Mouse (Mus musculus) lung, embryonic 14.5 days (tissue): ENCODE measurements around the gene Smn1. TPM values are rescaled to one million over a fixed set of nuclear protein-coding genes. Genes with fewer than 3 reads are reported as not detected.
"Not testable (repeated sequence)": the region's sequence is repeated elsewhere in the genome, so short reads cannot be mapped to it uniquely, and the experiment has no call there.

ENCODE experiments used
- ATAC-seq: fragments of 200-750 bp; cut with Nextera tagmentation; 2 replicates; pipeline ENCODE4 v1.8.0; 2017; ENCODE audit warnings: mild to moderate bottlenecking, moderate TSS enrichment, moderate library complexity; ENCODE audit not compliant: insufficient read depth
- DNase-seq: peaks from one replicate; pipeline ENCODE4 v3.0.0-alpha.2; 2015
- H3K27ac ChIP-seq: fragments of 300-500 bp; sonication (generic); 2 replicates; pipeline ENCODE4 v1.5.1; 2014; ENCODE audit warnings: low read depth, mild to moderate bottlenecking, moderate library complexity
- H3K27me3 ChIP-seq: fragments of 300-500 bp; sonication (generic); 2 replicates; pipeline ENCODE4 v1.6.1; 2014; ENCODE audit warnings: low read length, control low read depth; ENCODE audit not compliant: insufficient read depth
- H3K36me3 ChIP-seq: fragments of 300-500 bp; sonication (generic); 2 replicates; pipeline ENCODE4 v1.6.1; 2014; ENCODE audit warnings: control low read depth; ENCODE audit not compliant: insufficient read depth
- H3K4me1 ChIP-seq: fragments of 300-500 bp; sonication (generic); 2 replicates; pipeline ENCODE4 v1.6.1; 2014; ENCODE audit warnings: antibody characterized with exemption, control low read depth; ENCODE audit not compliant: insufficient read depth
- H3K4me2 ChIP-seq: fragments of 300-500 bp; sonication (generic); 2 replicates; pipeline ENCODE4 v1.6.1; 2014; ENCODE audit warnings: mild to moderate bottlenecking
- H3K4me3 ChIP-seq: fragments of 300-500 bp; sonication (generic); 2 replicates; pipeline ENCODE4 v1.5.1; 2014; ENCODE audit warnings: low read depth, low read length
- H3K9ac ChIP-seq: fragments of 300-500 bp; sonication (generic); 2 replicates; pipeline ENCODE4 v1.6.1; 2014
- H3K9me3 ChIP-seq: fragments of 300-500 bp; sonication (generic); 2 replicates; pipeline ENCODE4 v1.6.1; 2016; ENCODE audit warnings: low read depth, low read length, control low read depth
- CTCF ChIP-seq: IDR thresholded peaks from 2 replicates; pipeline ENCODE4 v1.5.1; 2016; ENCODE audit warnings: antibody characterized with exemption, low read depth
- WGBS: fragments of 180-500 bp; shearing (Covaris S2); extraction: QIAGEN DNeasy Blood & Tissue Kit; methylation state at CpG from one replicate; pipeline ENCODE4 v1.1.7; 2014; 5-methylcytosine and 5-hydroxymethylcytosine counted together
- polyA plus RNA-seq: library from polyadenylated mRNA; unstranded; fragments of >200 nt; fragmentation: Nextera tagmentation; extraction: Ambion mirVana; gene quantifications from 2 replicates; pipeline ENCODE4 v1.2.1, GENCODE M21; 2014

Gene Smn1
- polyA plus RNA-seq, 1 experiment from 2014 or later = 63.6 TPM

DNA sequence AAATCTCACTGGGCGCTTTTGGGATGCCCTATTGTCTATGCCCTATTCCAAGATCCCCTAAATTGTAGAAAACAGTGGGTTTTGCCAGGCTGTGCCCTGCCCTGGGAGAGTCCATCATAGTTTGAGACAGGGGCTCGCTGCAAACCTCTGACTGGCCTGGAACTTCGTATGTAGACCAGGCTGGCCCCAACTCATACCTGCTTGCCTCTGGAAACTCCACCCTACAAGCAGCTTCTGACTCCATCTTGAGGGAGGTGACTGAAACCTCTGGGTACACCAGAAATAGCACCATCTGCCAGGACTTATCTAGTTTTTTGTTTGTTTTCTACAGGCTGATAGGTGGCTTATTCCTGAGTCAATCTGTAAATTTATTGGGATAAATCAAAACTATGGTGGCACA, 682 bp upstream of the Smn1 start:
- TF ChIP-seq CTCF = no peak
- WGBS = 80% methylated on average over 3 of the region's 3 CpGs
- peak; percentile 9; the same call in 1 of the 2 replicates for ATAC-seq

DNA sequence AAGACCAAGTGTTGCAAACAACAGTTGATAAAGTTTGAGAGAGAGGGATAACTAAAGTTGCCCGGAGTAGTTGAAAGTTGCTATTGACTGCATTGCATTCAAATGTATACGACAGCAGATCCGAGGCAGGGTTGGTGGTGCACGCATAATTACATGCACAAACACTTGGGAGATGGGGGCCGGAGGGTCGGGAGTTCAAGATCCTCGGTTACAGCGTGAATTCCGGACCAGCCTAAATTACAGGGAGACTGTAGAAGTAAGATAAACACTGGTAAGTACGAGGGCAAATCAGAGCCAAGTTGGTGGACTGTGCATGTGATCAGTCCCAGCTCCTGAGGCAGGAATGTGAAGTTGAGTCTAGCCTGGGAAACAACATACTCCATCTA, 599 bp downstream of the Smn1 start:
- peak; percentile 32; the same call in 1 of the 2 replicates for ATAC-seq
- no peak for TF ChIP-seq CTCF
- H3K27ac ChIP-seq = no peak overlapping the region

More for the DNA sequence above, 682 bp upstream of the Smn1 start:
- Histone ChIP-seq H3K4me3 (peak overlapping the region; percentile 77), H3K4me1 (peaks cover 5% of the 10 kb centered on the region; the same call in 1 of the 2 replicates), H3K27me3 (no peaks in the 10 kb centered on the region), H3K9ac (peak overlapping the region; percentile 80; the same call in 1 of the 2 replicates), H3K4me2 (peak overlapping the region; percentile 84), H3K36me3 (peaks cover 23% of the 10 kb centered on the region), H3K27ac (no peak overlapping the region), H3K9me3 (no peaks in the 10 kb centered on the region)
- DNase-seq = no peak

DNA sequence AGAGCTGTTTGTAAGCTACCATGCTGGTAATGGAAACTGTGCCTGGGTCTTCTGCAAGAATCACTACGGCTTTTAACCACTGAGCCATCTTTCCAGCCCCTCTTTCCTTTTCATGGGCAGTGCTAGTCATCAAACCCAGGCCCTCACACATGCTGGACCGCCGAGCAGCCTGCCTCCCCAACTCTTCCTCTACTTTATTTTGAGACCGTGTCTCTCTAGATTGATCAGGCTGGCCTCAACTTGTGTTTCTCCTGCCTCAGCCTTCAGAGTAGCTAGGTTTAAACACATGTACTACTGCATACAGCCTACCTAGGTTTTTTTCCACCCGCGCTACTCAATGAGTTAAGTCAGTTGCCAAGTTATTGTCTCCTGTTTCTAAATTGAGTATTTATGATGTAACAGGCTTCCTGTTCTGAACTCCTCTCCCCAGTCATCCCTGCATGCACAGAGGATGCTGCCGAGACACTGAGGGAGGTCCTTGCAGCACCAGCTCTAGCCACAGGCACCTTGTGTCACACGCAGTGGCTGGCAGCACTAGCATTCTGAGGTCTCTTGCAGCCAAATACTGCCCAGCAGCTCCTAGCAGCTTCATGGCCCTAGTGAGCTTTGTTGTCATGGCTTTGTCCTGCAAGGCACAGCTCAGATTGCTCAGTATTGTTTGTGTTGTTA, 17.1 kb downstream of the Smn1 start:
- H3K4me2 ChIP-seq = no peak overlapping the region
- 77% methylated on average over 8 of the region's 8 CpGs for WGBS
- ATAC-seq (no peak), DNase-seq (no peak)
- H3K27ac ChIP-seq = no peak overlapping the region
- no peak for TF ChIP-seq CTCF
- no peak overlapping the region for H3K4me3 ChIP-seq
- H3K4me1 ChIP-seq = no peaks in the 10 kb centered on the region
- H3K27me3 ChIP-seq = no peaks in the 10 kb centered on the region
- peaks cover 22% of the 10 kb centered on the region for H3K36me3 ChIP-seq
- H3K9me3 ChIP-seq = no peaks in the 10 kb centered on the region
- H3K9ac ChIP-seq = no peak overlapping the region

More for the DNA sequence above, 599 bp downstream of the Smn1 start:
- Histone ChIP-seq H3K4me3 (peak overlapping the region; percentile 77), H3K36me3 (peaks cover 28% of the 10 kb centered on the region), H3K27me3 (no peaks in the 10 kb centered on the region), H3K4me1 (peaks cover 5% of the 10 kb centered on the region; the same call in 1 of the 2 replicates), H3K4me2 (peak overlapping the region; percentile 84), H3K9ac (peak overlapping the region; percentile 80), H3K9me3 (no peaks in the 10 kb centered on the region)
- 2% methylated on average over 10 of the region's 10 CpGs for WGBS
- no peak for DNase-seq

DNA sequence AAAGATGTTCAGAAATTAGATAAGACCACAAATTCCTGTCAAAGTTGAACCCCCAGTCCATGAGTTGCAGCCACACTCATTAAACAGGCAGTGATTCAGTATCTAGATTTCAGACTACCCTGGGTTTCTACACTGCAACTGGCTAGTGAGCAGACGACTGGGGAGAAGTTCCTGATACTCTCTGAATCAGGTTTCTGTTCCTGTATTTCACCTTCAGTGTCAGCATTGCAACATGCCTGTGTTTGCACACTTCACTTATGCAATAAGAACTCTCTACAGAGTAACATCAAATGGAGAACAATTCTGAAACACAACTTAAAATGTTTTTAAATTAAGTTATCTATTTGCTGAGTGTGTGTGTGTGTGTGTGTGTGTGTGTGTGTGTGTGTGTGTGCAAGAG, 28.0 kb downstream of the Smn1 start:
- Histone ChIP-seq H3K27me3 (no peaks in the 10 kb centered on the region), H3K27ac (no peak overlapping the region), H3K4me3 (no peak overlapping the region), H3K4me1 (no peaks in the 10 kb centered on the region), H3K4me2 (no peak overlapping the region), H3K9ac (no peak overlapping the region), H3K36me3 (no peaks in the 10 kb centered on the region), H3K9me3 (no peaks in the 10 kb centered on the region)
- WGBS = 42% methylated on average over 1 of the region's 1 CpGs
- no peak for ATAC-seq
- no peak for DNase-seq
- no peak for TF ChIP-seq CTCF

DNA sequence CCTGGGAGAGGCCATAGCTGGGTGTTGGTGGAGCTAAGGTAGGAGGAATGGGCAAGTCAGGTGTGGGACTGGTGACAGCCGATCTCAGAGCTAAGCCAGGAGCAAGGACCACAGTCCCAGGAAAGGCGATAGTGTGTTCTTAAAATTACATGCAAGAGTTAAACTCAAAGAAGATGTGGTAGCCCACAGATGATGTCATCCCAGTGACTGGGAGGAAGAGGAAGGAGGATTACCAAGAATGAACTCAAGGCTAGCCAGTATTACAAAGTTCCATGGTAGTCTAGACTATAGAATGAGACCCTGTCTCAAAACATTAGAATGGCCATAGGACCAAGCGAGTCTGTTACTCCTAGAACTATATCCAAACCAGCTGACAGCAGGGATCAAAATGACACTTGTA, 32.0 kb downstream of the Smn1 start:
- Histone ChIP-seq H3K4me1 (no peaks in the 10 kb centered on the region), H3K9me3 (no peaks in the 10 kb centered on the region), H3K9ac (no peak overlapping the region), H3K27ac (no peak overlapping the region), H3K4me3 (no peak overlapping the region), H3K36me3 (no peaks in the 10 kb centered on the region), H3K27me3 (no peaks in the 10 kb centered on the region), H3K4me2 (no peak overlapping the region)
- ATAC-seq (no peak), DNase-seq (no peak)
- 87% methylated on average over 3 of the region's 3 CpGs for WGBS
- TF ChIP-seq CTCF = no peak

DNA sequence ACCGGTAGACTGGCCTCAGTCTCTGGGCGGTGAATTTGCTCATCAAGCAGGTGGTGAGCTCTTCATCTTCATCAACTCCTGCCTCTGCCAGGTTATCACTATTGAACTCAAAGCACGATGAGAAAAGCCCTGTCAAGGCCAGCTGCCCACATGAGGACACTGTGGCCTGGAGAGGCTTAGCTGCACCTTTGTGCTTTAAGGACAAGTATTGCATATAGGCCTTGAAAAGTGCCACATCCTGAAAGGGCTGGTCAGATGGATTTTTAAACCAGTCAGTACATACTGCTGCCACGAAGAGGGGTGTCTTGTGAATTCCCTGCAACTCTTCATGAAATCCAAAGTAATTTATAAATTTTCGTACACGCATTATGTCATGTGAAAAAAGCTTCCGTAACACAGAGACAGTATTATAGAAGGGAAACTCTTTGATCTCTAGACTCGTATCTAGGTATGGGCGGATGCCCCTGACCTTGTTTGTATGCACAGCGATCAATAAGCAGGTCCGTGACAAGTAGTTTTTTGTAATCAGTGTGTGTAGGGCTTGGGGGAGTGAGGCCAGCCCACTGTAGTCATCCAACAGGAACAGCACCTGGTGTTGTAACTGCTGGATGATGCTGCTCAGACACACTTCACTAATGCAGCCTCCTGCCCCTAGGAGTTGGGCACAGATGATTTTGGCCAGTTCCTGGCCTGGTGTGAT, 36.7 kb downstream of the Smn1 start:
- H3K36me3 ChIP-seq, ATAC-seq, H3K27me3 ChIP-seq, H3K4me3 ChIP-seq, H3K4me2 ChIP-seq, H3K9ac ChIP-seq, H3K9me3 ChIP-seq, H3K27ac ChIP-seq, H3K4me1 ChIP-seq, DNase-seq: not testable (repeated sequence)
- 77% methylated on average over 11 of the region's 11 CpGs for WGBS

DNA sequence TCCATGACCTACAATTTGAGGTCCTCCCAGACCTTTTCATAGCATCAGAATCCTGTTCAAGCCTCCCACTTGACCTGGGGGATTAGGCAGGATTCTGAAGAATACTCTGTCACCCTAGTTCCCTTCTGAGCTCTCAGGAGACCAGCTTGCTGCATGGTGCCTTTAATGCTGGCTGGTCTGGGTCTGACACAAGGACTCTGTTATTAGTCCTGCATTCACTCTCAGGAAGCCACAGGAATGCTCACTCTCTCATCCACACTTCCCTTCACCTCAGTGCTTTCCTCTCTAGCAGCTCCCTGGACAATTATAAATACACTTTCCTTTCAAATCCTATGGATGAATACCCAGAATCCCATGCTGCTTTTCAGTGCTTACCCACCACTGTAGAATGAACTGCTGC, 37.8 kb downstream of the Smn1 start:
- H3K4me2 ChIP-seq, ATAC-seq, H3K4me1 ChIP-seq: not testable (repeated sequence)

DNA sequence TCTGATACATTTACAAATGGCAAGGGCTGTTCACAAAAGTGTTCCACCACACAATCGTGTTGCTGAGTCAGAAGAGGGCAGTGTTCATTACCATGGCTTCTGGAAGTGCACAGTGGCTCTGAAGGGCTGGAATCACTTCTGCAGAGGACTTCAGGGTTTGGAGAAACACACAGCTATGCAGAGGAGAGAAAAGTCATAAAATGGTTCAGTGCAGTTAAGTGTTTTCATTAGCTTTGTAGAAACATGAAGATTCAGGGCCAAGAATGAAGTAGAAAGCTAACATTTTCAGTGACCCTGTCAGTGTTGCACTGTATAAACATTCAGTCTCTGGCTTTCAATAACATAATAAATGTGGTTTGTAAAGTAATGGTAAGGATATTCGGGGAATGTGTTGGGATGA, 41.7 kb downstream of the Smn1 start:
- not testable (repeated sequence) for H3K4me2 ChIP-seq, H3K9ac ChIP-seq, H3K4me1 ChIP-seq, H3K27ac ChIP-seq, H3K4me3 ChIP-seq, H3K36me3 ChIP-seq, H3K27me3 ChIP-seq, ATAC-seq, DNase-seq, H3K9me3 ChIP-seq
- 59% methylated on average over 2 of the region's 2 CpGs for WGBS

More for the DNA sequence above, 37.8 kb downstream of the Smn1 start:
- not testable (repeated sequence) for H3K4me3 ChIP-seq, H3K9me3 ChIP-seq, H3K9ac ChIP-seq, DNase-seq, H3K27ac ChIP-seq, H3K36me3 ChIP-seq, H3K27me3 ChIP-seq

DNA sequence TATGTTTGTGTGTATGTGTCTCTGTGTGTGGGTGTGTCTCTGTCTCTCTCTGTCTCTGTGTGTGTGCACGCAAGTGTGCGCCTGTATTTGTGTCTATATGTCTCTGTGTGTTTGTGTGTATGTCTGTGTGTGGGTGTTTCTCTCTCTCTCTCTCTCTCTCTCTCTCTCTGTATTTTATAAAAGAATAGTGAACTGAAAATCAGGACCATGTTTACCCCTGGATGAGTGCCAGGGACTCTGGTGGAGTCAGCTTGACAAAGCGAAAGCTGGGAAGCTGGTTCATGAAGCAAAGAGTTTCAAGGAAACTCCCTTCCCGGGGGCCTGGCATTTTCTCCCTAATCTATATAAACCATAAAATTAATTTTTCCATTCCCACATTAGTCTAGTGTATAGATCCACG, 49.7 kb downstream of the Smn1 start:
- not testable (repeated sequence) for H3K27ac ChIP-seq, ATAC-seq, H3K36me3 ChIP-seq, H3K27me3 ChIP-seq, H3K4me2 ChIP-seq, H3K9ac ChIP-seq, H3K4me1 ChIP-seq, H3K4me3 ChIP-seq, H3K9me3 ChIP-seq
- 57% methylated on average over 3 of the region's 5 CpGs for WGBS
- DNase-seq = peak; percentile 64

DNA sequence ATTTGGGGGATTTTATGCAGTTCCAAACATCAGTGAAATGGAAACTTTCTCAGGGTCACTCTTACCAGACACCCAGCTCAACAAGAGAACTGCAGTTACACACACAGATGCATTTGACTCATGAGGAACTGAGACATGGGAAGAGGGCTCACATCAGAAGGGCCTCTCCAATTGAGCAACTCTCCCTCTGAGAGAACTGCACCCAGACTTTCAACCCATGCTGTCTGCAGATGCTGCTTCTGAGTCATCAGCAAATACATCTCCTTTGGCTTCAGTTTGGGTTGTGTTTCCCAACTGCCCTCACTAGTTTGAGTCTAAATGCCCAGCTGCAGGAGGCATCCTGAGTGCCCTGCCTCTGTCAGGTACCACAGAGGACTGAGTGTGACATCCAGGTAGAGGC, 58.5 kb downstream of the Smn1 start:
- ATAC-seq, DNase-seq, H3K36me3 ChIP-seq, H3K9ac ChIP-seq, H3K9me3 ChIP-seq, H3K27ac ChIP-seq, H3K27me3 ChIP-seq, H3K4me3 ChIP-seq, H3K4me2 ChIP-seq, H3K4me1 ChIP-seq: not testable (repeated sequence)
